Mouse (Mus musculus): ENCODE measurements at regions not wholly inside any gene's neighbourhood (a gene's known extent, or its start where the extent isn't known, plus 50 kb on each side); places are given as distances from the start of the nearest gene placed in this dataset.

- no peak for TF ChIP-seq CTCF (conservative IDR thresholded peaks at IDR 0.05; ENCODE audit: low read length)
- no peak for TF ChIP-seq NANOG (IDR thresholded peaks at IDR 0.05; ENCODE audit: borderline replicate concordance, low read length)
- no peak for TF ChIP-seq POU5F1 (IDR thresholded peaks at IDR 0.05; ENCODE audit: borderline replicate concordance, low read length)
Observed at GRCm38 (mm10) chr1:14579376-14579775, 1513.7 kb downstream of the 4930444P10Rik start.
